Comparison of ENCODE assay signal across 8 mouse cellular contexts in genomic region chr10:90828581-90829393, GRCm38 (mm10).
DNase-seq lines count a peak whose midpoint lies in the region; ATAC-seq lines count a peak whose summit lies in the region.

No protein-coding gene starts in this region.

- peaks cover 30% of the 10 kb centered on the region for H3K27me3 ChIP-seq in forebrain, embryonic 14.5 days (replicated peaks; ENCODE audit: control insufficient read depth, insufficient read depth, low read length)
- H3K27me3 ChIP-seq in midbrain, embryonic 12.5 days: peaks cover 70% of the 10 kb centered on the region

- H3K36me3 ChIP-seq in forebrain, embryonic 14.5 days (ENCODE audit: control insufficient read depth, insufficient read depth, low read length): no peaks in the 10 kb centered on the region
- no peaks in the 10 kb centered on the region for H3K36me3 ChIP-seq in midbrain, embryonic 12.5 days

- peak overlapping the region; percentile 64 for H3K4me3 ChIP-seq in forebrain, embryonic 14.5 days (ENCODE audit: low read depth, low read length)
- peak overlapping the region; percentile 72 for H3K4me3 ChIP-seq in midbrain, embryonic 12.5 days

- DNase-seq in cerebellum, adult 9-10 months: no peak
- DNase-seq in brain, adult 2 months (ENCODE audit: low read depth, low spot score): peak; percentile 72
- peak; percentile 67 for DNase-seq in forebrain, embryonic 14.5 days (ENCODE audit: low spot score)
- DNase-seq in layer of hippocampus, adult 8-10 months (ENCODE audit: low spot score in 2 of 2): peak; percentile 54 to 59
- DNase-seq in testis, postnatal 14 days (ENCODE audit: low spot score): peak; percentile 10
- no peak for DNase-seq in urinary bladder, adult 18-20 months (ENCODE audit: low spot score in 2 of 2)

- peak overlapping the region; percentile 84 for H3K4me2 ChIP-seq in forebrain, embryonic 14.5 days (ENCODE audit: low read length)
- H3K4me2 ChIP-seq in midbrain, embryonic 12.5 days (replicated peaks): peak overlapping the region; percentile 87

- no peaks in the 10 kb centered on the region for H3K9me3 ChIP-seq in forebrain, embryonic 14.5 days (replicated peaks; ENCODE audit: control insufficient read depth, low read length)
- H3K9me3 ChIP-seq in midbrain, embryonic 12.5 days: no peaks in the 10 kb centered on the region

- peak overlapping the region; percentile 82 for H3K9ac ChIP-seq in forebrain, embryonic 14.5 days (ENCODE audit: low read length)
- H3K9ac ChIP-seq in midbrain, embryonic 12.5 days (replicated peaks): peak overlapping the region; percentile 63

- peak overlapping the region; percentile 86 for H3K27ac ChIP-seq in forebrain, embryonic 14.5 days (ENCODE audit: low read depth, low read length)
- peak overlapping the region; percentile 86 for H3K27ac ChIP-seq in midbrain, embryonic 12.5 days (replicated peaks)

- peaks cover 10% of the 10 kb centered on the region for H3K4me1 ChIP-seq in forebrain, embryonic 14.5 days (ENCODE audit: control insufficient read depth, insufficient read depth, low read length)
- peaks cover 19% of the 10 kb centered on the region for H3K4me1 ChIP-seq in midbrain, embryonic 12.5 days

- peak; percentile 53 for ATAC-seq in cerebellum, adult (ENCODE audit: insufficient number of reproducible peaks, low FRiP score, low TSS enrichment)
- ATAC-seq in forebrain, embryonic 14.5 days: peak; percentile 84
- peak; percentile 86 for ATAC-seq in midbrain, embryonic 12.5 days (ENCODE audit: low FRiP score, low read depth)

- WGBS in forebrain, embryonic 14.5 days: under 1% methylated on average over 38 of the region's 73 CpGs
- 1% methylated on average over 50 of the region's 73 CpGs for WGBS in midbrain, embryonic 12.5 days

Comparison
In these comparisons a context has a peak if more than half of its experiments do, and no peak if none do; other contexts are left out.
1. DNase-seq: peak in brain, adult 2 months (single experiment), forebrain, embryonic 14.5 days (single experiment), layer of hippocampus, adult 8-10 months (2 of 2) and testis, postnatal 14 days (single experiment); none in cerebellum, adult 9-10 months (single experiment) and urinary bladder, adult 18-20 months (0 of 2).
2. Peak in every context shown above with its lines, with median percentiles within 50 percentile points of each other: ATAC-seq.